Mouse (Mus musculus) cerebellum, adult (tissue): ENCODE data around the gene Usp29.
A peak's percentile ranks its signal among the peaks of the same experiment; 100 is the strongest.
"Not testable (repeated sequence)": the region's sequence is repeated elsewhere in the genome, so short reads cannot be mapped to it uniquely, and the experiment has no call there.

Experiments
- ATAC-seq: cut with Nextera tagmentation; 2 replicates; pipeline ENCODE4 v1.9.2; 2017; ENCODE audit warnings: mild to moderate bottlenecking, moderate library complexity, mixed read lengths; ENCODE audit not compliant: insufficient number of reproducible peaks, low FRiP score, low TSS enrichment

Gene Usp29

GRCm38 (mm10) chr7:6759698-6760097 is 29.3 kb downstream of the Usp29 start:
- ATAC-seq, result no peak

- no peak for ATAC-seq
These were observed 29.8 kb downstream of the Usp29 start for GRCm38 (mm10) chr7:6760170-6760569.

GRCm38 (mm10) chr7:6765240-6765639 is 34.9 kb downstream of the Usp29 start:
- no peak for ATAC-seq

GRCm38 (mm10) chr7:6770286-6770685 is 39.9 kb downstream of the Usp29 start:
- ATAC-seq, result no peak

GRCm38 (mm10) chr7:6773865-6774413 is 43.6 kb downstream of the Usp29 start:
- ATAC-seq, result not testable (repeated sequence)

- ATAC-seq, result peak; percentile 75
These were observed 46.1 kb downstream of the Usp29 start for GRCm38 (mm10) chr7:6776314-6777059.

GRCm38 (mm10) chr7:6777107-6777506 is 46.7 kb downstream of the Usp29 start:
- ATAC-seq, result no peak

GRCm38 (mm10) chr7:6777689-6778088 is 47.3 kb downstream of the Usp29 start:
- no peak for ATAC-seq

- no peak for ATAC-seq
These were observed 48.8 kb downstream of the Usp29 start for GRCm38 (mm10) chr7:6779172-6779571.

GRCm38 (mm10) chr7:6781541-6781940 is 51.2 kb downstream of the Usp29 start:
- no peak for ATAC-seq

- ATAC-seq, result no peak
These were observed 54.1 kb downstream of the Usp29 start for GRCm38 (mm10) chr7:6784340-6785073.

GRCm38 (mm10) chr7:6787000-6787399 is 56.6 kb downstream of the Usp29 start:
- no peak for ATAC-seq

- no peak for ATAC-seq
These were observed 57.7 kb downstream of the Usp29 start for GRCm38 (mm10) chr7:6788101-6788500.

- ATAC-seq, result no peak
These were observed 61.1 kb downstream of the Usp29 start for GRCm38 (mm10) chr7:6791286-6792065.

- no peak for ATAC-seq
These were observed 62.9 kb downstream of the Usp29 start for GRCm38 (mm10) chr7:6793240-6793639.

- ATAC-seq, result no peak
These were observed 63.4 kb downstream of the Usp29 start for GRCm38 (mm10) chr7:6793811-6794210.

- no peak for ATAC-seq
These were observed 67.0 kb downstream of the Usp29 start for GRCm38 (mm10) chr7:6797408-6797807.

- no peak for ATAC-seq
These were observed 68.9 kb downstream of the Usp29 start for GRCm38 (mm10) chr7:6799105-6799805.

- ATAC-seq, result no peak
These were observed 70.4 kb downstream of the Usp29 start for GRCm38 (mm10) chr7:6800586-6801441.
